Mouse (Mus musculus) CH12.LX (cell line): ENCODE measurements around the gene Dusp2.

ENCODE experiments used
- CHD1 ChIP-seq: IDR thresholded peaks from 2 replicates; pipeline ENCODE4 v1.6.1; 2012; ENCODE audit warnings: low read depth, low read length, improper control_type of control experiment, inconsistent platforms
- CTCF ChIP-seq, 2 experiments: IDR thresholded peaks in 1 of 2; conservative IDR thresholded peaks in 1 of 2; 2 replicates each; pipeline ENCODE4 v1.5.1; 2011 to 2012; ENCODE audit warnings: low read depth in 2 of 2, low read length in 2 of 2, improper control_type of control experiment in 1 of 2, inconsistent platforms in 1 of 2, mild to moderate bottlenecking in 1 of 2, moderate library complexity in 1 of 2
- HCFC1 ChIP-seq: IDR thresholded peaks from 2 replicates; pipeline ENCODE4 v1.6.1; 2012; ENCODE audit warnings: low read depth, mild to moderate bottlenecking, inconsistent platforms, low read length, improper control_type of control experiment
- POLR2A ChIP-seq: IDR thresholded peaks from 2 replicates; pipeline ENCODE4 v1.6.1; 2011; ENCODE audit warnings: low read depth, mild to moderate bottlenecking, improper control_type of control experiment, low read length
- RCOR1 ChIP-seq: conservative IDR thresholded peaks from 2 replicates; pipeline ENCODE4 v1.6.1; 2012; ENCODE audit warnings: low read depth, mild to moderate bottlenecking, inconsistent platforms, low read length, improper control_type of control experiment

DNA sequence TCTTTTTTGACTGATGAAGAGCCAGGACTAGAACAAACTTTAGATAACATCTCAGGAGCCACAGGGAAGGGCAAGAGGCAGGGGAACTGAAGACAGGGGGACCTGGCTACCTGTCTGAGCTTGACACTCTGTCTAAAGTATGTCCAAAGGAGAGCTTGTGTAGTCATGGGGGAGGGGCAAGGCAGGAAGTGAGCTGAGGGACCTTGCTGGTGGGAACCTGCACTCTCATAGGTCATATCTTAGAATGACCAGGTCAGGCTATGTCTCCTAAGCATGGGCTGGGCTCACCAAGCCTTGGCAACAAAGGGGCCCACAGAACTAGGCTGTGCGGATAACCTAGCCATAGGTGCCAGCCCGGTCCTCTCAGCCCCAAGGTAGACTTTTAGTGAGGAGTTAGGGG is 36.1 kb downstream of the Dusp2 start:
- TF ChIP-seq RCOR1: no peak
- no peak for TF ChIP-seq POLR2A
- TF ChIP-seq CTCF (conservative IDR thresholded peaks at IDR 0.05 in 1 of 2, IDR thresholded peaks at IDR 0.05 in 1 of 2; ENCODE audit: low read depth in 2 of 2, low read length in 2 of 2): no peak
- TF ChIP-seq HCFC1: no peak
- no peak for TF ChIP-seq CHD1
